Mouse (Mus musculus) limb, embryonic 11.5 days (tissue): Measurements from ENCODE around the gene Atxn10. TPM values are rescaled to one million over a fixed set of nuclear protein-coding genes. Genes with fewer than 3 reads are reported as not detected.
A peak's percentile ranks its signal among the peaks of the same experiment; 100 is the strongest.

Experiments used
- ATAC-seq: fragments of 200-750 bp; cut with Nextera tagmentation; 2 replicates; pipeline ENCODE4 v1.8.0; 2017; ENCODE audit warnings: low read depth; ENCODE audit not compliant: insufficient number of reproducible peaks, low FRiP score, low TSS enrichment
- DNase-seq: peaks from one replicate; pipeline ENCODE4 v3.0.0-alpha.2; 2015; ENCODE audit warnings: low spot score
- H3K27ac ChIP-seq: fragments of 300-500 bp; sonication (generic); replicated peaks from 2 replicates; pipeline ENCODE4 v1.5.1; 2014; ENCODE audit warnings: low read depth, mild to moderate bottlenecking, low read length
- H3K27me3 ChIP-seq: fragments of 300-500 bp; sonication (generic); 2 replicates; pipeline ENCODE4 v1.6.1; 2014; ENCODE audit warnings: mild to moderate bottlenecking, low read length, mixed read lengths; ENCODE audit not compliant: control insufficient read depth, insufficient read depth
- H3K36me3 ChIP-seq: fragments of 300-500 bp; sonication (generic); 2 replicates; pipeline ENCODE4 v1.6.1; 2014; ENCODE audit warnings: mild to moderate bottlenecking, low read length, moderate library complexity, mixed read lengths; ENCODE audit not compliant: control insufficient read depth, insufficient read depth
- H3K4me1 ChIP-seq: fragments of 300-500 bp; sonication (generic); 2 replicates; pipeline ENCODE4 v1.6.1; 2014; ENCODE audit warnings: low read length, mixed read lengths; ENCODE audit not compliant: control insufficient read depth, insufficient read depth
- H3K4me2 ChIP-seq: fragments of 300-500 bp; sonication (generic); 2 replicates; pipeline ENCODE4 v1.6.1; 2014; ENCODE audit warnings: low read depth, mild to moderate bottlenecking, moderate library complexity; ENCODE audit not compliant: severe bottlenecking
- H3K4me3 ChIP-seq: fragments of 300-500 bp; sonication (generic); 2 replicates; pipeline ENCODE4 v1.5.1; 2014; ENCODE audit warnings: low read depth, low read length
- H3K9ac ChIP-seq: fragments of 300-500 bp; sonication (generic); 2 replicates; pipeline ENCODE4 v1.6.1; 2014; ENCODE audit warnings: mild to moderate bottlenecking, low read length
- H3K9me3 ChIP-seq: fragments of 300-500 bp; sonication (generic); 2 replicates; pipeline ENCODE4 v1.6.1; 2016; ENCODE audit warnings: low read length; ENCODE audit not compliant: control insufficient read depth
- WGBS: fragments of 180-500 bp; shearing (Covaris S2); extraction: QIAGEN DNeasy Blood & Tissue Kit; methylation state at CpG from one replicate; pipeline ENCODE4 v1.1.7; 2014; 5-methylcytosine and 5-hydroxymethylcytosine counted together
- polyA plus RNA-seq: library from polyadenylated mRNA; unstranded; fragments of >200 nt; fragmentation: Nextera tagmentation; extraction: Ambion mirVana; gene quantifications from 2 replicates; pipeline ENCODE4 v1.2.1, GENCODE M21; 2014

Atxn10 gene
- polyA plus RNA-seq, 1 experiment from 2014 or later, result 331 TPM

DNA sequence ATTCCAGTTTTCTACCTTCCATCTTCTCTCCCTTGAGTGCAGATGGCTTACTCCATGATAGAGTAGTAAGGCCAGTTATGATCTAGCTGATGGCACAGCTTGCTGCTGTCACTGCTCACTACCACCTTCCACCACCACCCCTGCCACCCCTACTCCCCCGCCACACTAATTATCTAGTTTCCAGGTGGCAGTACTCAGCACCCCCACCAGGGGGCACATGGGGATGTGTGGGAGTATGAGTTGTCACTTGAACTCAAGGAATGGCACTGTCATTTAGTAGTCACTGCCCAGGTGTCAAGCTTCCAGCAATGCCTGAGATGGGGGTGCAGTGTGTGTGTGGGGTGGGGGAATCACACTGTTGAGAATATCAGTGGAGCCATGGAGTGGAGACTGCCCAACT, 141.5 kb downstream of the Atxn10 start:
- Histone ChIP-seq H3K27me3 (no peaks in the 10 kb centered on the region), H3K4me3 (no peak overlapping the region), H3K9ac (no peak overlapping the region), H3K36me3 (no peaks in the 10 kb centered on the region), H3K27ac (no peak overlapping the region), H3K9me3 (no peaks in the 10 kb centered on the region), H3K4me1 (no peaks in the 10 kb centered on the region; the same call in 1 of the 2 replicates), H3K4me2 (no peak overlapping the region)
- DNase-seq (peak; percentile 77), ATAC-seq (no peak)
- 14% methylated on average over 1 of the region's 1 CpGs for WGBS

DNA sequence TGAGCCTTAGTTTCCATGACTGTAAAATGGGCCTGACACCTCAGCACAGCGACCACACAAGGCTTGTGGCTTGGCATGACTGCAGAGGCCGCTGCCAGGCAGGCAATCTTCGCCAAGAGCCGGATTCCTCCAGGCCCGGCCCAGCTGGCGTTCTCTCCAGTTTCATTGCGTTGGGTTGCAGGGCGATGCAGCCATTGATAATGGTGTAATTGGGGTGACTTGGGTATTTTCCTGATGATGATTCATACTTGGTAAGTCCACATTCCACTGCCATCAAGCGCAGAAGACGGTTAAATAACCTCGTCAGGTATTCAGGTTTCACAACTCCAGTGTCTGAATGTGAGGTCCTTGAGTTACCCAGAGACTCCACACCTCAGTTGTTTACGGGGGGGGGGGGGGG, 143.3 kb downstream of the Atxn10 start:
- Histone ChIP-seq H3K27ac (no peak overlapping the region), H3K36me3 (no peaks in the 10 kb centered on the region), H3K9me3 (no peaks in the 10 kb centered on the region), H3K9ac (no peak overlapping the region), H3K27me3 (no peaks in the 10 kb centered on the region), H3K4me2 (no peak overlapping the region), H3K4me3 (no peak overlapping the region), H3K4me1 (no peaks in the 10 kb centered on the region; the same call in 1 of the 2 replicates)
- 87% methylated on average over 12 of the region's 12 CpGs for WGBS
- DNase-seq, result no peak
- no peak for ATAC-seq

- H3K27me3 ChIP-seq, result no peaks in the 10 kb centered on the region
These were observed 143.9 kb downstream of the Atxn10 start for GRCm38 (mm10) chr15:85479919-85480318.

DNA sequence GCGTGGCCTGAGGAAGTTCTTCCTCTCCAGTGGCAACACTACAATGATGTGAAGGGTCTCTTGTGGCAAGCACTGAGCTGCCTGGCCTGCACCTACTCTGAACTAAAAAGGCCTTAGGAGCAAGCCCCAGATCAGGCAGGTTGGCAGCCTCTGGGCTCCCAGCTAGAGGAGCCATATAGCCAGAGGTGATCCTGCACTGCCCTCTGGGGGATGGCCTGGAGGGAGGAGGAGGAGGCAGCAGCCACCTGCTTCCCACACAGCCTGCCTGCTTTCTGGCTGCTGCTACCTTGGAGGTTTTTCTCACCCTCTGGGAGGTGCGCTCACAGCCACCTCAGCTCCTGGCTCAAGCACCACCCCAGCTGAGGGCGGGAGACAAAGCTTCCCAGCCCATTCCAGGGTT, 144.6 kb downstream of the Atxn10 start:
- no peak overlapping the region for H3K27ac ChIP-seq
- no peaks in the 10 kb centered on the region; the same call in 1 of the 2 replicates for H3K4me1 ChIP-seq
- 23% methylated on average over 3 of the region's 3 CpGs for WGBS
- no peaks in the 10 kb centered on the region for H3K27me3 ChIP-seq
- no peaks in the 10 kb centered on the region for H3K36me3 ChIP-seq
- no peaks in the 10 kb centered on the region for H3K9me3 ChIP-seq
- H3K4me2 ChIP-seq, result no peak overlapping the region
- no peak for DNase-seq
- no peak for ATAC-seq
- H3K9ac ChIP-seq, result no peak overlapping the region
- no peak overlapping the region for H3K4me3 ChIP-seq

More at GRCm38 (mm10) chr15:85479919-85480318, 143.9 kb downstream of the Atxn10 start:
- Histone ChIP-seq H3K4me3 (no peak overlapping the region), H3K9ac (no peak overlapping the region), H3K36me3 (no peaks in the 10 kb centered on the region), H3K27ac (no peak overlapping the region), H3K4me2 (no peak overlapping the region), H3K4me1 (no peaks in the 10 kb centered on the region; the same call in 1 of the 2 replicates), H3K9me3 (no peaks in the 10 kb centered on the region)
- DNase-seq (no peak), ATAC-seq (no peak)
- WGBS, result 49% methylated on average over 5 of the region's 5 CpGs

- H3K4me3 ChIP-seq, result no peak overlapping the region
These were observed 152.9 kb downstream of the Atxn10 start for GRCm38 (mm10) chr15:85488900-85489299.

DNA sequence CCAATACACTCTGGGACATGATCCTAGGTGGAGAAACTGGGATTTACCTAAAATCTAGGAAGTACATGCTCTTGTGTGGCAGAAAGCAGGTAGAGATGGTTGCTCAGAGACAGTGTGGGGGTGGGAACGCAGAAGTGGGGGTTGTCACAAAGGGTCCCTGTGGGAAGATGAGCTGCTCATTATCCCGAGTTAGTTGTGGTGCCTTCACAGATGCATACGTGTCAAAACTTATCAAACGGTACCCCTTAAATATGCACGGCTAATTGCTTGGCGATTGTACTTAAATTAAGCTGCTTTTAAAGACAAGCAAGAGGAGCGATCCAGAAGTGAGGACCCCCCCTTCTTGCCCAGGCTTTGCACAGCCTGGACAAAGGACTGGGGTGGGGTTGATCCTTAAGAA, 153.7 kb downstream of the Atxn10 start:
- H3K27ac ChIP-seq, result no peak overlapping the region
- no peaks in the 10 kb centered on the region for H3K9me3 ChIP-seq
- no peak overlapping the region for H3K9ac ChIP-seq
- WGBS, result 86% methylated on average over 7 of the region's 7 CpGs
- DNase-seq (no peak), ATAC-seq (no peak)
- 0 out of 2 replicates have a peak, but pooled peaks cover 2% of the 10 kb centered on the region for H3K27me3 ChIP-seq
- no peak overlapping the region for H3K4me3 ChIP-seq
- no peaks in the 10 kb centered on the region for H3K36me3 ChIP-seq
- H3K4me2 ChIP-seq, result no peak overlapping the region
- 0 out of 2 replicates have a peak, but pooled peaks cover 3% of the 10 kb centered on the region for H3K4me1 ChIP-seq

More at GRCm38 (mm10) chr15:85488900-85489299, 152.9 kb downstream of the Atxn10 start:
- Histone ChIP-seq H3K4me1 (no peaks in the 10 kb centered on the region), H3K27me3 (0 out of 2 replicates have a peak, but pooled peaks cover under 1% of the 10 kb centered on the region), H3K36me3 (no peaks in the 10 kb centered on the region), H3K4me2 (no peak overlapping the region), H3K9ac (no peak overlapping the region), H3K27ac (no peak overlapping the region), H3K9me3 (no peaks in the 10 kb centered on the region)
- ATAC-seq, result no peak
- DNase-seq, result no peak
- 79% methylated on average over 10 of the region's 10 CpGs for WGBS

DNA sequence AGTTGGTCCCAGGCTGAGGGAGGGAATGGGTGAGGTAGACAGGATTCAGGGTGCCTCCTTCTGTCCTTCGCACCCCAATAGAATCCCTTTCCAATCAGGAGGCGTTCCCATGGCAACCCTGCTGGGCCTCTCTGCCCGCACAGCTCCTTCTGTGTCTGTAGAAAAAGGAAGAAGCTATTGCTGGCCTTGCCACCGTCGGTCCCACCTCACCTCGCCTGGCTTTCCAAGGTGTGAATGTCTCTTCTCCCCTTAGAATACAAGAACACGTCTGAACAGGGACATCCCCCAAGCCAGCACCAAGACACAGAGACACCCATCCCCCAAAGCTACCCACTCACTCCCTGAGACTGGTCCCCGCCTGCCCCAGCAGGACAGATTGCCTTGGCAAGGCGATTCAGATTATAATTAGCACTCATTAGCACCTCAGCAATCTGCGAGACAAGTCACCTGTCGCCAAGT, 158.1 kb downstream of the Atxn10 start:
- no peak for DNase-seq

DNA sequence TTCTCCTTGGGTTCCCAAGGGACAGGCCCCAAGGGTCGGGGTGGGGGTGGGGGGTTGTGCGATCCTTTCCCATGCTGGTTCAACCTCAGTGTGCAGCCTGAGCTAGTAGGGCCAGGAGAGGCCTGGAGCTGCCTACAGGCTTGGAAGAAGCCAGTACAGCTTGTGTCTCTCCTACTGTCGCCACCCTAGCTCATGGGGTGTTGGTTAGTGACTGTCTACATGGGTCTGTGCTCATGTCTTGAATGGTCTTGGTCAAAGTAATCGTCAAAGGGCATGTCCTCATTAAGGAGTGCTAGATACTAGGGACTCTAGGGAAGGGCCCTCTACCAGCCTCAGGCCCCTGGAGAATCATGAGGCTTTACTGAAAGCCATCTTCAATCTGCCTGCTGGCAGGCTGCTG, 161.5 kb downstream of the Atxn10 start:
- H3K4me2 ChIP-seq, result no peak overlapping the region
- no peaks in the 10 kb centered on the region for H3K9me3 ChIP-seq
- no peak overlapping the region for H3K9ac ChIP-seq
- H3K4me1 ChIP-seq, result 0 out of 2 replicates have a peak, but pooled peaks cover 3% of the 10 kb centered on the region
- DNase-seq, result no peak
- no peak for ATAC-seq
- 89% methylated on average over 4 of the region's 4 CpGs for WGBS
- no peaks in the 10 kb centered on the region for H3K36me3 ChIP-seq
- peaks cover 2% of the 10 kb centered on the region; the same call in 1 of the 2 replicates for H3K27me3 ChIP-seq
- no peak overlapping the region for H3K27ac ChIP-seq
- no peak overlapping the region for H3K4me3 ChIP-seq

More for the DNA sequence above, 158.1 kb downstream of the Atxn10 start:
- Histone ChIP-seq H3K9me3 (no peaks in the 10 kb centered on the region), H3K4me1 (0 out of 2 replicates have a peak, but pooled peaks cover 3% of the 10 kb centered on the region), H3K4me2 (no peak overlapping the region), H3K27ac (no peak overlapping the region), H3K27me3 (peaks cover 2% of the 10 kb centered on the region; the same call in 1 of the 2 replicates), H3K36me3 (no peaks in the 10 kb centered on the region), H3K4me3 (no peak overlapping the region), H3K9ac (no peak overlapping the region)
- 5% methylated on average over 11 of the region's 11 CpGs for WGBS
- no peak for ATAC-seq
